Mouse (Mus musculus) telencephalon, adult 2 months (tissue): ENCODE data around the gene Slc12a6.

Source experiments
- DNase-seq: peaks from one replicate; pipeline ENCODE4 v3.0.0-alpha.2; 2011; ENCODE audit warnings: low read depth, low spot score

Slc12a6 gene

GRCm38 (mm10) chr2:112391346-112392000 is 125.8 kb downstream of the Slc12a6 start:
- no peak for DNase-seq

GRCm38 (mm10) chr2:112392689-112393088 is 127.1 kb downstream of the Slc12a6 start:
- no peak for DNase-seq

GRCm38 (mm10) chr2:112393958-112394357 is 128.3 kb downstream of the Slc12a6 start:
- no peak for DNase-seq

DNA sequence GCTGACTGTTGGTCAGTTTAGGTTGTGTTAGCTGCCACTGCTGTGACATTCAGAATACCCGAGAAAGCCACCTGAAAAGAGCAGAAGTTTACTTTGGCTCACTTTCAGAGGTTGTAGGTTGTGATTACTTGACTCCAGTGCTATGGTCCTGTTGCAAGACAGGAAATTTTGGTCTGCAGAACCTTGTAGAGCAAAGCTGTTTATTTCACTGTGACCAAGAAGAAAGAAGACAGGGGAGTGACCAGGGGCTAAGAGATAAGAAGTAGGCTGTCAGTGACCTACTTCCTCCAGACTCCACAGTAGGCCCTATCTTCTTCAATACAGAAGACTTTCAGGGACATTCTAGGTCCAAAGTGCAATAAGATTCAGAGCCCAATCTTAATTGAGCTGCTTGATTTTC is 131.0 kb downstream of the Slc12a6 start:
- DNase-seq, result no peak

GRCm38 (mm10) chr2:112407030-112407429 is 141.4 kb downstream of the Slc12a6 start:
- no peak for DNase-seq
